ENCODE assay signal across 19 mouse cellular contexts in the genomic region with DNA sequence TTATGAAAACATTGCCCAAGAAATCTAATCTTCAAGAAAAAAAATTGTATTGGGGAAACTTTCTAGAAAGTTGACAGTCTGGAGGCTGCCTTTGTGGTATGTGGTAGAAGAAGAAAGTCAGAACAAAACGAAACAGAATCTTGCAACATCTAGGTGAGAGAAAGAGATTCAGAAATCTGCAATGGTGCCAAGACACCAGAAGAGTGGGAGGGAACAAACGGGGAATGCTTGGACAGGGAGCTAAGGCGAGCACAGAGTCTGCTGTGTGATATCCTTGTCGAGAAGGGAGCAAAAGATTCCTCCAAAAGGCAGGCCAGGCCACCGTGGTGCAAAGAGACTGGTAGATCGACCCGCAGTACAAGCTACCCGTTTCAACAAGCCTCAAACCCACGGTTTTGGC.
DNase-seq lines count a peak whose midpoint lies in the region; ATAC-seq lines count a peak whose summit lies in the region.
"Had no signal": no experiment of that assay in that cellular context is flagged by ENCODE, and none has a peak within 500 bp of the region (broad histone marks: within the 10 kb centered on the region; RNA-seq: fewer than 3 reads in every experiment).

No protein-coding gene starts in this region.

- H3K4me1 ChIP-seq in midbrain, embryonic 10.5 days: peaks cover 19% of the 10 kb centered on the region
- H3K4me1 ChIP-seq in midbrain, embryonic 16.5 days (ENCODE audit: control insufficient read depth, insufficient read depth, low read length): no peaks in the 10 kb centered on the region
- H3K4me1 ChIP-seq: embryonic facial prominence, embryonic 13.5 days; embryonic facial prominence, embryonic 15.5 days; forebrain, embryonic 15.5 days had no signal

- H3K9ac ChIP-seq in midbrain, embryonic 16.5 days (ENCODE audit: low read depth, low read length): no peak overlapping the region
- H3K9ac ChIP-seq: embryonic facial prominence, embryonic 13.5 days; embryonic facial prominence, embryonic 15.5 days; forebrain, embryonic 13.5 days; forebrain, embryonic 15.5 days; forebrain, postnatal 0 days had no signal

- H3K27ac ChIP-seq in midbrain, embryonic 10.5 days (replicated peaks): 0 out of 2 replicates have a peak overlapping the region, but pooled peaks have one; percentile 9
- no peak overlapping the region for H3K27ac ChIP-seq in midbrain, embryonic 16.5 days (ENCODE audit: low read length)
- H3K27ac ChIP-seq: embryonic facial prominence, embryonic 13.5 days; embryonic facial prominence, embryonic 15.5 days; forebrain, embryonic 13.5 days; forebrain, embryonic 15.5 days had no signal

- no peaks in the 10 kb centered on the region for H3K27me3 ChIP-seq in midbrain, embryonic 10.5 days (ENCODE audit: low read depth, poor library complexity, severe bottlenecking)
- no peaks in the 10 kb centered on the region for H3K27me3 ChIP-seq in midbrain, embryonic 16.5 days (ENCODE audit: control insufficient read depth, insufficient read depth, low read depth, low read length)
- H3K27me3 ChIP-seq: embryonic facial prominence, embryonic 13.5 days; embryonic facial prominence, embryonic 15.5 days; forebrain, embryonic 13.5 days; forebrain, embryonic 15.5 days had no signal

- 87% methylated on average over 9 of the region's 9 CpGs for WGBS in midbrain, embryonic 10.5 days
- WGBS in midbrain, embryonic 16.5 days: 90% methylated on average over 9 of the region's 9 CpGs

- no peak for DNase-seq in frontal cortex, postnatal 10 days (ENCODE audit: low spot score in 2 of 2)
- no peak for DNase-seq in midbrain, embryonic 10.5 days (ENCODE audit: low spot score)
- peak; percentile 10 for DNase-seq in fat pad, adult 2 months (ENCODE audit: extremely low read depth, low read depth, low spot score)
- DNase-seq in telencephalon, adult 2 months (ENCODE audit: low read depth, low spot score): peak; percentile 18
- no peak for DNase-seq in heart, postnatal 36 days
- no peak for DNase-seq in urinary bladder, adult 18-20 months (ENCODE audit: low spot score in 2 of 2)
- DNase-seq: adrenal gland, adult 8-10 months; adrenal gland, postnatal 14 days; adrenal gland, postnatal 36 days; cerebellum, adult 8-10 months; embryo, embryonic 11 days; forebrain, postnatal 0 days had no signal

- no peak overlapping the region for H3K4me3 ChIP-seq in midbrain, embryonic 10.5 days
- H3K4me3 ChIP-seq in midbrain, embryonic 16.5 days (ENCODE audit: low read depth, low read length): no peak overlapping the region
- H3K4me3 ChIP-seq: embryonic facial prominence, embryonic 13.5 days; embryonic facial prominence, embryonic 15.5 days; erythroblast, embryonic 14.5 days; forebrain, embryonic 13.5 days; forebrain, embryonic 15.5 days had no signal

- peak; percentile 95 for ATAC-seq in frontal cortex, adult (ENCODE audit: low TSS enrichment)
- ATAC-seq in midbrain, embryonic 16.5 days: no peak
- ATAC-seq: forebrain, embryonic 13.5 days; forebrain, embryonic 15.5 days; forebrain, postnatal 0 days had no signal

- no peak overlapping the region for H3K4me2 ChIP-seq in midbrain, embryonic 16.5 days (ENCODE audit: low read length)
- H3K4me2 ChIP-seq: embryonic facial prominence, embryonic 13.5 days; embryonic facial prominence, embryonic 15.5 days; forebrain, embryonic 13.5 days; forebrain, embryonic 15.5 days had no signal

- H3K36me3 ChIP-seq in midbrain, embryonic 10.5 days: no peaks in the 10 kb centered on the region
- no peaks in the 10 kb centered on the region for H3K36me3 ChIP-seq in midbrain, embryonic 16.5 days (ENCODE audit: control insufficient read depth, insufficient read depth, low read length)
- H3K36me3 ChIP-seq: embryonic facial prominence, embryonic 13.5 days; embryonic facial prominence, embryonic 15.5 days; forebrain, embryonic 15.5 days had no signal

- no peaks in the 10 kb centered on the region for H3K9me3 ChIP-seq in midbrain, embryonic 10.5 days (replicated peaks)
- no peaks in the 10 kb centered on the region for H3K9me3 ChIP-seq in midbrain, embryonic 16.5 days (replicated peaks; ENCODE audit: control insufficient read depth, low read length, poor library complexity, severe bottlenecking)
- H3K9me3 ChIP-seq: embryonic facial prominence, embryonic 13.5 days; embryonic facial prominence, embryonic 15.5 days; forebrain, embryonic 13.5 days; forebrain, embryonic 15.5 days had no signal

- intact Hi-C loops in heart, postnatal 36 days (cut with DNase I): no loop called here

Comparison
In these comparisons a context has a peak if more than half of its experiments do, and no peak if none do; other contexts are left out.
1. DNase-seq: peak in fat pad, adult 2 months (single experiment) and telencephalon, adult 2 months (single experiment); none in frontal cortex, postnatal 10 days (0 of 2), midbrain, embryonic 10.5 days (single experiment), heart, postnatal 36 days (0 of 2) and urinary bladder, adult 18-20 months (0 of 2).